Mouse (Mus musculus): ENCODE results near the gene Nrg4. TPM values are rescaled to one million over a fixed set of nuclear protein-coding genes. Genes with fewer than 3 reads are reported as not detected.

Nrg4 gene
- polyA plus RNA-seq, 1 experiment from 2014 or later = 1.4 TPM

DNA sequence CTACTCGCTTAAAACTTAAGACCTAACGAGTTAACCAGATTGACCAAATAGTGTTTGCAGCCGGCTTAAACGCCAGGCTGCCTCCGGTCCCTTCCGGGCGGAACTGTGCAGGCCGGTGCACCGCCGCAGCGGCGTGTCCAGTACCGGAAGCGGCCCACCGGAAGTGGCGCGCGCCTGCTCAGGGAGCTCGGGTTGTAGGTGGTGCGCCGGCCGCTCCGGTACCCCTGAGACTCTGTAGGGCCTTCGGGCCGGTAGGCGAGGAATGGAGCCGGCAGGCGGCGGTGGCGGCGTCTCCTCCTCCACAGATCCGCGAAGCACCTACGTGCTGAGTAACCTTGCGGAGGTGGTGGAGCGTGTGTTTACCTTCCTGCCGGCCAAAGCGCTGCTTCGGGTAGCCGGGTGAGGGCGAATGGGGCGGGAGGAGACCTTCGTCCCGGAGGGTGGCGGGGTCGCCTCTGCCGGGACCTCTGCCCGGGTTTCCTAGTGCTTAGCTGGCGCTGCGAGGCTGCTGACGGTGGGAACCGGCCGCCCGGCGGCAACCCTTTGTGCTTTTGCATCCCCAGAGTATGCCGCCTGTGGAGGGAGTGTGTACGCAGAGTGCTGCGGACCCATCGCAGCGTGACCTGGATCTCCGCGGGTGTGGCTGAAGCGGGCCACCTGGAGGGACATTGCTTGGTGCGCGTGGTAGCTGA lies 117.7 kb downstream of the Nrg4 start, which contains the start of gene Fbxo22:
Gene Fbxo22 (plus strand): TSS at position 136 of the 692 bp plus-strand sequence.
- H3K36me3 ChIP-seq = peaks cover 30% of the 10 kb centered on the region
- H3K27ac ChIP-seq (replicated peaks) = peak within 1 kb of the TSS; percentile 93
- peak within 1 kb of the TSS; percentile 83 for H3K4me2 ChIP-seq
- H3K27me3 ChIP-seq (replicated peaks) = no peaks in the 10 kb centered on the region
- H3K9me3 ChIP-seq = no peaks in the 10 kb centered on the region
- WGBS = under 1% methylated on average over 65 of the region's 65 CpGs
- peak; percentile 87 for ATAC-seq (ENCODE audit: extremely low read depth, insufficient number of reproducible peaks, low FRiP score, low TSS enrichment)
- H3K9ac ChIP-seq = peak within 1 kb of the TSS; percentile 90
- peaks cover 33% of the 10 kb centered on the region for H3K4me1 ChIP-seq
- H3K4me3 ChIP-seq = peak within 1 kb of the TSS; percentile 78

GRCm38 (mm10) chr9:55208458-55208789 lies 118.2 kb downstream of the Nrg4 start:
- Histone ChIP-seq H3K9me3 (no peaks in the 10 kb centered on the region), H3K27me3 (replicated peaks) (no peaks in the 10 kb centered on the region), H3K36me3 (peaks cover 28% of the 10 kb centered on the region), H3K4me1 (peaks cover 33% of the 10 kb centered on the region), H3K4me3 (peak overlapping the region; percentile 78), H3K4me2 (peak overlapping the region; percentile 83), H3K27ac (replicated peaks) (peak overlapping the region; percentile 93), H3K9ac (peak overlapping the region; percentile 90)
- ATAC-seq (ENCODE audit: extremely low read depth, insufficient number of reproducible peaks, low FRiP score, low TSS enrichment) = no peak
- 3% methylated on average over 2 of the region's 2 CpGs for WGBS

DNA sequence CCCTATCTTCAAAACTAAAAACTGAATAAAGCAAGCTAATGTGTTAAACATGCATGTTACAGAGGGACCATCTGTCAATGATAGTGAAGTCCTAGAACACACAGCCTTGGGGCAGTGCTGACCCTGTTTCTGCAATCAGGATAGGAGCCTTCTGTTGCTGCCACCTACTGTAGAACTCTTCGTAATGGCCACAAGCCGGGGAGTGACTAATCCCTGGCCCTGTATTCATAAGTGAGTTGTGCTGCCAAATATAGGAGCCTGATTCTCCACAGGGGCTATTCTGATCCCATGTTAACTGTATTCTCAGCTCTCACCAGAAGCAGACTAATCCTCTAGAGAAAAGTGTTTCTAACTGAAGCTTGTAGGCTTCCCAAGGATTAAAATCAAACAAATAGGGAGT lies 127.3 kb downstream of the Nrg4 start:
- H3K9ac ChIP-seq = no peak overlapping the region
- H3K36me3 ChIP-seq = peaks cover 44% of the 10 kb centered on the region
- 0 out of 2 replicates have a peak overlapping the region, but pooled peaks have one; percentile 33 for H3K27ac ChIP-seq (replicated peaks)
- H3K4me3 ChIP-seq = no peak overlapping the region
- WGBS = 35% methylated on average over 2 of the region's 2 CpGs
- no peak for ATAC-seq (ENCODE audit: extremely low read depth, insufficient number of reproducible peaks, low FRiP score, low TSS enrichment)
- H3K4me1 ChIP-seq = peaks cover 8% of the 10 kb centered on the region
- H3K4me2 ChIP-seq = no peak overlapping the region
- H3K9me3 ChIP-seq = no peaks in the 10 kb centered on the region
- H3K27me3 ChIP-seq (replicated peaks) = no peaks in the 10 kb centered on the region

- H3K36me3 ChIP-seq = peaks cover 43% of the 10 kb centered on the region
- 86% methylated on average over 1 of the region's 1 CpGs for WGBS
- no peak overlapping the region for H3K4me3 ChIP-seq
- no peaks in the 10 kb centered on the region for H3K9me3 ChIP-seq
- no peak overlapping the region for H3K4me2 ChIP-seq
- no peak overlapping the region for H3K27ac ChIP-seq (replicated peaks)
- H3K27me3 ChIP-seq (replicated peaks) = no peaks in the 10 kb centered on the region
- peaks cover 8% of the 10 kb centered on the region for H3K4me1 ChIP-seq
- no peak overlapping the region for H3K9ac ChIP-seq
- ATAC-seq (ENCODE audit: extremely low read depth, insufficient number of reproducible peaks, low FRiP score, low TSS enrichment) = no peak
These were observed 128.4 kb downstream of the Nrg4 start for GRCm38 (mm10) chr9:55198260-55198659.

DNA sequence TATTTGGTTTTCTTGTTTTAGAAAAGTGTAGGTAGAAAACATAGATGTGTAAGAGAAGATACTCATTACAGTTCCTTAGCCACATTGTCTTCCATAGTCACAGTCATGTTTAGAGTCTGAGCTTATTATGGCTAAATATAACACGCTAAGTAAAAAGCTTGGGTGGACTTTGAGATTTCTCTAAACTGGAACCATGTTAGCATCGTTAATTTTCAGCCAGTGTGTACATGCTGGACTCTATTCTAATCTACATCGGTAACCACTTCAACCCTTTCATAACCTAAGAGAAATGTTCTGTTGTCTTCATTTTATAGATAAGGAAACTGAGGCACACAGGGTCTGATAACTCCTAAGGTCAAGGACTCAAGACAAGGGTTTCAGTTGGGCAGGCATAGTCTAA lies 130.8 kb downstream of the Nrg4 start:
- 85% methylated on average over 3 of the region's 3 CpGs for WGBS

DNA sequence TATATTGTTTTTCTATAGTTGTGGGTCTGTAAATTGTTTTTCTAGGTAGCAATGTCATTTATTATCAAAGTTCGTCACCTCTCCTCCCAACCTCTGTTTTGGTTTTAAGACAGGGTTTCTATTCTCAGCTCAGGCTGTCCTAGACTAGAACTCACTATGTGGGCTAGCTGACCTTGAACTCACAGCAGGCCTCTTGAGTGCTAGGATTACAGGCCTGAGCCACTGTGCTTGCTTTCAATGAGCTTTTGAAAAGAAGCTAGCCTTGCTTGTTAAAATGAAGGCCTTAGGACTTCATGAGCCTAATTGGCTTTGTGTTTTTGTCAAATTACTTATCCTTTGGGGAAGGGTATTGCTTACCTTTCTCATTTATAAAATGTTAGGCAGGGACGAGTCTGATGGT lies 152.4 kb downstream of the Nrg4 start:
- Histone ChIP-seq H3K27ac (replicated peaks) (no peak overlapping the region), H3K9me3 (no peaks in the 10 kb centered on the region), H3K36me3 (peaks cover 32% of the 10 kb centered on the region), H3K4me3 (no peak overlapping the region), H3K4me1 (peaks cover 20% of the 10 kb centered on the region), H3K9ac (no peak overlapping the region), H3K4me2 (no peak overlapping the region), H3K27me3 (replicated peaks) (no peaks in the 10 kb centered on the region)
- no peak for ATAC-seq (ENCODE audit: extremely low read depth, insufficient number of reproducible peaks, low FRiP score, low TSS enrichment)
- 74% methylated on average over 2 of the region's 2 CpGs for WGBS

More for the DNA sequence above, 130.8 kb downstream of the Nrg4 start:
- H3K4me3 ChIP-seq = no peak overlapping the region
- H3K36me3 ChIP-seq = peaks cover 42% of the 10 kb centered on the region
- H3K4me1 ChIP-seq = peaks cover 8% of the 10 kb centered on the region
- no peak overlapping the region for H3K9ac ChIP-seq
- no peaks in the 10 kb centered on the region for H3K27me3 ChIP-seq (replicated peaks)
- ATAC-seq (ENCODE audit: extremely low read depth, insufficient number of reproducible peaks, low FRiP score, low TSS enrichment) = no peak
- no peak overlapping the region for H3K27ac ChIP-seq (replicated peaks)
- H3K4me2 ChIP-seq = no peak overlapping the region
- no peaks in the 10 kb centered on the region for H3K9me3 ChIP-seq

DNA sequence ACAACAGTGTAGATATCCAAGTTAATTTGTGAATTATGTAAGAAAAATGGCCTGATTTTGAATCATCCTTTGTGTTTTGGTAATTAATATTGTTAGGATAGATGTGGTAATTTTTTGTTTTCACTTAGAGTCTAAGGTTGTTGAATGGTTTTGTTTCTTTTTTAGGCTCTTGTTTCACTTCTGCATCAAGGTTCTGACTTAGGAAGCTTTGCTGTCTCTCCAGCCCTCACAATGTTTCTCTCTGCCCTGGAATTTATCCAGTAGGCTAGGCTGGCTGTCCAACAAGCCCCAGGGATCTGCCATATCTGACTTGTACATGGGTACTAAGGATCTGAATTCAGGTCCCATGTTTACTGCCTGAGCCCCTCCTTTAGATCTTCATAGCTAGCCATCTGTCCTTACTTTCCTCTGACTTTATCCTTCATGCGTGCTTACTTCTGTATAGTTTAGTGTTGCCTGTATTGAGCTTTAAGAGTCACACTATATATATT lies 154.4 kb downstream of the Nrg4 start:
- ATAC-seq (ENCODE audit: extremely low read depth, insufficient number of reproducible peaks, low FRiP score, low TSS enrichment) = no peak

GRCm38 (mm10) chr9:55170655-55171412 lies 155.8 kb downstream of the Nrg4 start:
- ATAC-seq (ENCODE audit: extremely low read depth, insufficient number of reproducible peaks, low FRiP score, low TSS enrichment) = no peak
- H3K9me3 ChIP-seq = no peaks in the 10 kb centered on the region
- no peak overlapping the region for H3K4me2 ChIP-seq
- H3K36me3 ChIP-seq = peaks cover 48% of the 10 kb centered on the region
- peaks cover 20% of the 10 kb centered on the region for H3K4me1 ChIP-seq
- 65% methylated on average over 7 of the region's 7 CpGs for WGBS
- no peaks in the 10 kb centered on the region for H3K27me3 ChIP-seq (replicated peaks)
- no peak overlapping the region for H3K9ac ChIP-seq
- no peak overlapping the region for H3K4me3 ChIP-seq
- no peak overlapping the region for H3K27ac ChIP-seq (replicated peaks)

More for the DNA sequence above, 154.4 kb downstream of the Nrg4 start:
- Histone ChIP-seq H3K27me3 (replicated peaks) (no peaks in the 10 kb centered on the region), H3K27ac (replicated peaks) (no peak overlapping the region), H3K4me3 (no peak overlapping the region), H3K36me3 (peaks cover 42% of the 10 kb centered on the region), H3K9me3 (no peaks in the 10 kb centered on the region), H3K4me2 (no peak overlapping the region), H3K4me1 (peaks cover 20% of the 10 kb centered on the region), H3K9ac (no peak overlapping the region)
- WGBS = 89% methylated on average over 1 of the region's 1 CpGs

Other genes starting within 250 kb of the Nrg4 start
- gene Ube2q2, start 178.0 kb downstream of the Nrg4 start, polyA plus RNA-seq (2015; fragmentation: Nextera tagmentation; extraction: Ambion mirVana) = 26.2 and 27.7 TPM in 2 replicates
- gene Fbxo22, start 117.9 kb downstream of the Nrg4 start, polyA plus RNA-seq (2015; fragmentation: Nextera tagmentation; extraction: Ambion mirVana) = 54.4 and 61.1 TPM in 2 replicates
- gene Tmem266, start 69 bp upstream of the Nrg4 start, polyA plus RNA-seq (2015; fragmentation: Nextera tagmentation; extraction: Ambion mirVana) = 0.22 and 0.31 TPM in 2 replicates
- gene Etfa, start 185.4 kb upstream of the Nrg4 start, polyA plus RNA-seq (2015; fragmentation: Nextera tagmentation; extraction: Ambion mirVana) = 286 and 325 TPM in 2 replicates
- gene Isl2, start 211.8 kb upstream of the Nrg4 start, polyA plus RNA-seq (2015; fragmentation: Nextera tagmentation; extraction: Ambion mirVana) = 0.17 and 0.74 TPM in 2 replicates